Mouse (Mus musculus): Measurements from ENCODE around the gene Hoxa5.

- TF ChIP-seq CTCF (IDR thresholded peaks at IDR 0.05), result no peak
- TF ChIP-seq POLR2A (IDR thresholded peaks at IDR 0.05; ENCODE audit: insufficient read depth, low read depth, low read length), result no peak
- no peak for TF ChIP-seq EP300 (IDR thresholded peaks at IDR 0.05; ENCODE audit: insufficient read depth, low read depth, low read length)
These were observed 14.3 kb upstream of the Hoxa5 start for GRCm38 (mm10) chr6:52218643-52219215.
